Mouse (Mus musculus) stomach, postnatal 0 days (tissue): ENCODE measurements at regions not wholly inside any gene's neighbourhood (a gene's known extent, or its start where the extent isn't known, plus 50 kb on each side); places are given as distances from the start of the nearest gene placed in this dataset.

ENCODE experiments used
- CTCF ChIP-seq: IDR thresholded peaks from 2 replicates; pipeline ENCODE4 v1.5.1; 2016; ENCODE audit warnings: antibody characterized with exemption, low read depth, mild to moderate bottlenecking, moderate library complexity
- EP300 ChIP-seq: optimal IDR thresholded peaks from 2 replicates; pipeline ENCODE3; 2016; ENCODE audit warnings: antibody characterized with exemption

- TF ChIP-seq EP300 (no peak), CTCF (no peak)
Observed at GRCm38 (mm10) chr1:60642761-60643160, 73.8 kb upstream of the Cd28 start.
